ENCODE assay signal across 29 mouse cellular contexts in the genomic region with DNA sequence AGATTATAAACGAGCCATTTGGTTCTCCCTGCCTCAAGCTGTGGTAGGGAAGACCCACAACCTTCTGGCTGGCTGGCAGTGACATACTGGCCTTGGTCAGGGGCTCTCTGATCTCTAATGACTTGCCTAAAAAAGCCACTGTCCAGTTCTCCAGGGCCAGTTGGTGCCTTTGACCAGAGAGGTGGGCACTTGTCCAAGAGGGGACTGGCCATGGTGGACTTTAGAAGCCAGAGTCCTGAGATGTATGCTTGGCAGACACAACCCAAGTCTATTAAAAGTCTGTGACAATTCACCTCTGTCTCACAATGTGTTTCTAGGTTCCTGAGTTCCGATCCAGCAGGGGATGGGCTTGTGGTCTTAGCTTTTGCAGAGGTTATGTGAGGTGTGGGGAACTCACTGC. TPM values are rescaled to one million over a fixed set of nuclear protein-coding genes. Genes with fewer than 3 reads are reported as not detected.
A peak's percentile ranks its signal among the peaks of the same experiment; 100 is the strongest.
DNase-seq lines count a peak whose midpoint lies in the region; ATAC-seq and TF ChIP-seq lines count a peak whose summit lies in the region.
"Had no signal": no experiment of that assay in that cellular context is flagged by ENCODE, and none has a peak within 500 bp of the region (broad histone marks: within the 10 kb centered on the region; RNA-seq: fewer than 3 reads in every experiment).

No protein-coding gene starts in this region.

- peak overlapping the region; percentile 68 for H3K27ac ChIP-seq in heart, adult 2 months
- peak overlapping the region; percentile 99 for H3K27ac ChIP-seq in liver, adult 2 months (replicated peaks; ENCODE audit: insufficient read depth, low read depth, low read length)
- H3K27ac ChIP-seq in liver, embryonic 12.5 days = no peak overlapping the region
- peak overlapping the region; percentile 85 for H3K27ac ChIP-seq in brown adipose tissue, adult 24 weeks (replicated peaks; ENCODE audit: low read depth, low read length)
- H3K27ac ChIP-seq: embryonic facial prominence, embryonic 15.5 days; heart, embryonic 13.5 days; hindbrain, embryonic 14.5 days; limb, embryonic 10.5 days had no signal

- no peaks in the 10 kb centered on the region; the same call in 1 of the 2 replicates for H3K36me3 ChIP-seq in heart, adult 2 months (ENCODE audit: control insufficient read depth, insufficient read depth, low read length)
- H3K36me3 ChIP-seq in liver, adult 2 months (ENCODE audit: control insufficient read depth, insufficient read depth, low read length) = no peaks in the 10 kb centered on the region
- H3K36me3 ChIP-seq in liver, embryonic 12.5 days = peaks cover 12% of the 10 kb centered on the region

- H3K9me3 ChIP-seq in liver, embryonic 12.5 days (replicated peaks) = no peaks in the 10 kb centered on the region
- H3K9me3 ChIP-seq: embryonic facial prominence, embryonic 15.5 days; heart, embryonic 13.5 days; limb, embryonic 10.5 days; liver, embryonic 13.5 days had no signal

- no peaks in the 10 kb centered on the region for H3K27me3 ChIP-seq in heart, adult 2 months (ENCODE audit: control insufficient read depth, insufficient read depth, low read length)
- no peaks in the 10 kb centered on the region for H3K27me3 ChIP-seq in liver, adult 2 months (ENCODE audit: control insufficient read depth, insufficient read depth, low read length)
- H3K27me3 ChIP-seq in liver, embryonic 12.5 days (replicated peaks) = peaks cover 22% of the 10 kb centered on the region

- intact Hi-C loops in heart, adult 2 months (cut with DNase I) = loop anchor here (2.0 kb wide), 1 partner anchor 26 kb away; no protein-coding TSS in a partner anchor
- intact Hi-C loops in heart, postnatal 36 days (cut with DNase I) = no loop called here

- TF ChIP-seq CTCF in heart, adult 2 months (IDR thresholded peaks at IDR 0.05) = no peak
- no peak for TF ChIP-seq CTCF in liver, adult 2 months (IDR thresholded peaks at IDR 0.05; ENCODE audit: low read depth, low read length)

- no peak for DNase-seq in heart, adult 2 months
- no peak for DNase-seq in heart, postnatal 36 days
- peak; percentile 83 for DNase-seq in liver, adult 2 months (ENCODE audit: extremely low read depth, low read depth, low spot score)
- peak; percentile 75 to 77 for DNase-seq in kidney, postnatal 25 days
- no peak for DNase-seq in adrenal gland, postnatal 14 days
- DNase-seq in MN1 (ENCODE audit: low spot score) = no peak
- DNase-seq: adrenal gland, adult 8-10 months; cerebellum, adult 2 months; cerebellum, postnatal 36 days; gastrocnemius, postnatal 10 days; heart, adult 11 months; heart, postnatal 14 days; liver, embryonic 13.5 days; lung, postnatal 14 days; thymus, adult 18-20 months; thymus, postnatal 36 days had no signal

- H3K4me2 ChIP-seq in liver, embryonic 12.5 days = no peak overlapping the region
- H3K4me2 ChIP-seq: embryonic facial prominence, embryonic 15.5 days; hindbrain, embryonic 14.5 days; liver, embryonic 13.5 days; midbrain, embryonic 11.5 days had no signal

- 54% methylated on average over 2 of the region's 2 CpGs for WGBS in heart, adult 2 months
- 28% methylated on average over 2 of the region's 2 CpGs for WGBS in liver, adult 2 months
- 58% methylated on average over 2 of the region's 2 CpGs for WGBS in liver, embryonic 12.5 days (ENCODE audit: insufficient replicate concordance)

- TF ChIP-seq EP300 in heart, adult 2 months (IDR thresholded peaks at IDR 0.05; ENCODE audit: insufficient read depth, low read depth, low read length) = no peak

- TF ChIP-seq POLR2A in heart, adult 2 months (IDR thresholded peaks at IDR 0.05; ENCODE audit: insufficient read depth, low read depth, low read length) = no peak
- no peak for TF ChIP-seq POLR2A in liver, adult 2 months (IDR thresholded peaks at IDR 0.05; ENCODE audit: extremely low read depth, insufficient read depth, low read length)

- peaks cover 25% of the 10 kb centered on the region for H3K4me1 ChIP-seq in heart, adult 2 months (ENCODE audit: control insufficient read depth, insufficient read depth, low read length)
- peaks cover 43% of the 10 kb centered on the region for H3K4me1 ChIP-seq in liver, adult 2 months (ENCODE audit: control insufficient read depth, insufficient read depth, low read length)
- peaks cover 25% of the 10 kb centered on the region for H3K4me1 ChIP-seq in liver, embryonic 12.5 days
- peaks cover 50% of the 10 kb centered on the region for H3K4me1 ChIP-seq in brown adipose tissue, adult 24 weeks (ENCODE audit: control insufficient read depth, insufficient read depth, insufficient read length, low read length)

- H3K9ac ChIP-seq in heart, adult 2 months (ENCODE audit: low read depth, low read length) = no peak overlapping the region
- peak overlapping the region; percentile 54 for H3K9ac ChIP-seq in liver, adult 2 months (ENCODE audit: low read depth, low read length)
- H3K9ac ChIP-seq in liver, embryonic 12.5 days = no peak overlapping the region
- H3K9ac ChIP-seq: embryonic facial prominence, embryonic 15.5 days; hindbrain, embryonic 14.5 days; liver, embryonic 13.5 days had no signal

- H3K4me3 ChIP-seq in heart, adult 2 months = no peak overlapping the region
- no peak overlapping the region for H3K4me3 ChIP-seq in liver, adult 2 months (ENCODE audit: insufficient read depth, low read depth, low read length)
- H3K4me3 ChIP-seq in liver, embryonic 12.5 days = no peak overlapping the region
- no peak overlapping the region for H3K4me3 ChIP-seq in brown adipose tissue, adult 24 weeks (ENCODE audit: insufficient read depth, low read depth, low read length)
- H3K4me3 ChIP-seq: embryonic facial prominence, embryonic 15.5 days; heart, embryonic 13.5 days; limb, embryonic 10.5 days; liver, embryonic 13.5 days had no signal

- no peak for ATAC-seq in liver, embryonic 12.5 days
- ATAC-seq: CD4-positive, CD25-positive, alpha-beta regulatory T cell, adult 4 months had no signal

- H3K79me2 ChIP-seq in heart, adult 2 months (replicated peaks; ENCODE audit: control insufficient read depth, insufficient read depth, low read length) = no peaks in the 10 kb centered on the region
- H3K79me2 ChIP-seq in liver, adult 2 months (ENCODE audit: control insufficient read depth, insufficient read depth, low read length) = no peaks in the 10 kb centered on the region

RNA-seq across cellular contexts. Expression of a gene that starts 7.3 kb away (rescaled TPM):
- under 1 TPM in 1 of 2 experiments, not detected in 1; 0.10 TPM for total RNA-seq in heart, adult 2 months (2021)
- 0.04 and 0.38 TPM in 2 replicates for polyA plus RNA-seq in heart, adult 2 months (2012; rRNA removed)
- total RNA-seq in heart, postnatal 36 days (2021) = under 1 TPM in 1 of 2 experiments, not detected in 1; 0.11 TPM
- 0.18 and 0.27 TPM in 2 replicates for total RNA-seq in liver, adult 2 months (2014; rRNA removed)
- 0.06 and 0.17 TPM in 2 replicates for polyA plus RNA-seq in liver, adult 2 months (2012; rRNA removed)
- polyA plus RNA-seq in liver, embryonic 12.5 days (2016; fragmentation: Nextera tagmentation; extraction: Ambion mirVana) = 0.31 and 0.37 TPM in 2 replicates
- not detected in 2 replicates for polyA plus RNA-seq in brown adipose tissue, adult 24 weeks (2012; ENCODE audit: insufficient read depth, insufficient read length, missing spikeins)
- not detected in 2 replicates for total RNA-seq in adrenal gland, postnatal 14 days (2021)
- total RNA-seq: adrenal gland, adult 8-10 months; layer of hippocampus, postnatal 14 days; megakaryocyte progenitor cell, adult 5-6 weeks; neutrophil, adult 5-6 weeks had no signal
- polyA plus RNA-seq: CD4-positive, CD25-positive, alpha-beta regulatory T cell, adult 4 months; forebrain, embryonic 14.5 days; heart, embryonic 13.5 days; midbrain, embryonic 11.5 days; small intestine, adult 2 months had no signal

RNA-seq across cellular contexts. Expression of a gene that starts 27.4 kb away (rescaled TPM):
- total RNA-seq in heart, adult 2 months (2021) = 10 to 100 TPM; 70.9 to 71.3 TPM
- 53.3 and 71.9 TPM in 2 replicates for polyA plus RNA-seq in heart, adult 2 months (2012; rRNA removed)
- 10 to 100 TPM; 65.4 to 74.1 TPM for total RNA-seq in heart, postnatal 36 days (2021)
- 28.2 and 51.6 TPM in 2 replicates for total RNA-seq in liver, adult 2 months (2014; rRNA removed)
- polyA plus RNA-seq in liver, adult 2 months (2012; rRNA removed) = 117 and 136 TPM in 2 replicates
- 55.2 and 57.6 TPM in 2 replicates for polyA plus RNA-seq in liver, embryonic 12.5 days (2016; fragmentation: Nextera tagmentation; extraction: Ambion mirVana)
- polyA plus RNA-seq in brown adipose tissue, adult 24 weeks (2012; ENCODE audit: insufficient read depth, insufficient read length, missing spikeins) = 81.2 and 120 TPM in 2 replicates
- total RNA-seq in adrenal gland, postnatal 14 days (2021) = 109 and 114 TPM in 2 replicates

RNA-seq across cellular contexts. Expression of a gene that starts 41.7 kb away (rescaled TPM):
- total RNA-seq in heart, adult 2 months (2021) = 10 to 100 TPM; 15.3 to 17.6 TPM
- 17.7 and 20.4 TPM in 2 replicates for polyA plus RNA-seq in heart, adult 2 months (2012; rRNA removed)
- 10 to 100 TPM; 19.9 to 21.6 TPM for total RNA-seq in heart, postnatal 36 days (2021)
- 7.5 and 8.0 TPM in 2 replicates for total RNA-seq in liver, adult 2 months (2014; rRNA removed)
- polyA plus RNA-seq in liver, adult 2 months (2012; rRNA removed) = 6.6 and 8.1 TPM in 2 replicates
- 12.1 and 12.4 TPM in 2 replicates for polyA plus RNA-seq in liver, embryonic 12.5 days (2016; fragmentation: Nextera tagmentation; extraction: Ambion mirVana)
- 22.9 and 31.9 TPM in 2 replicates for polyA plus RNA-seq in brown adipose tissue, adult 24 weeks (2012; ENCODE audit: insufficient read depth, insufficient read length, missing spikeins)
- total RNA-seq in adrenal gland, postnatal 14 days (2021) = 41.8 and 44.5 TPM in 2 replicates
- total RNA-seq: megakaryocyte progenitor cell, adult 5-6 weeks; neutrophil, adult 5-6 weeks had no signal
- polyA plus RNA-seq: CD4-positive, CD25-positive, alpha-beta regulatory T cell, adult 4 months had no signal

RNA-seq across cellular contexts. Expression of a gene that starts 50.6 kb away (rescaled TPM):
- total RNA-seq in heart, adult 2 months (2021) = 10 to 100 TPM; 29.9 to 32.0 TPM
- 38.9 and 55.5 TPM in 2 replicates for polyA plus RNA-seq in heart, adult 2 months (2012; rRNA removed)
- total RNA-seq in heart, postnatal 36 days (2021) = 10 to 100 TPM; 29.5 to 31.6 TPM
- total RNA-seq in liver, adult 2 months (2014; rRNA removed) = 2.3 and 2.4 TPM in 2 replicates
- 4.8 and 5.4 TPM in 2 replicates for polyA plus RNA-seq in liver, adult 2 months (2012; rRNA removed)
- polyA plus RNA-seq in liver, embryonic 12.5 days (2016; fragmentation: Nextera tagmentation; extraction: Ambion mirVana) = 9.1 and 10.2 TPM in 2 replicates
- polyA plus RNA-seq in brown adipose tissue, adult 24 weeks (2012; ENCODE audit: insufficient read depth, insufficient read length, missing spikeins) = 9.1 and 11.6 TPM in 2 replicates
- 11.7 and 15.5 TPM in 2 replicates for total RNA-seq in adrenal gland, postnatal 14 days (2021)

Comparison
In these comparisons a context has a peak if more than half of its experiments do, and no peak if none do; other contexts are left out.
1. DNase-seq: peak in liver, adult 2 months (single experiment) and kidney, postnatal 25 days (2 of 2); none in heart, adult 2 months (0 of 2), heart, postnatal 36 days (0 of 2), adrenal gland, postnatal 14 days (single experiment) and MN1 (single experiment).